Mouse (Mus musculus) liver, embryonic 15.5 days (tissue): ENCODE measurements at regions not wholly inside any gene's neighbourhood (a gene's known extent, or its start where the extent isn't known, plus 50 kb on each side); places are given as distances from the start of the nearest gene placed in this dataset.

Experiments
- ATAC-seq: fragments of 200-750 bp; cut with Nextera tagmentation; 2 replicates; pipeline ENCODE4 v1.8.0; 2017; ENCODE audit warnings: moderate number of reproducible peaks, mild to moderate bottlenecking, moderate library complexity; ENCODE audit not compliant: insufficient read depth
- H3K27ac ChIP-seq: fragments of 300-500 bp; sonication (generic); replicated peaks from 2 replicates; pipeline ENCODE4 v1.5.1; 2015; ENCODE audit warnings: mild to moderate bottlenecking, inconsistent platforms
- H3K27me3 ChIP-seq: fragments of 300-500 bp; sonication (generic); 2 replicates; pipeline ENCODE4 v1.6.1; 2015; ENCODE audit warnings: mild to moderate bottlenecking, inconsistent platforms
- H3K36me3 ChIP-seq: fragments of 300-500 bp; sonication (generic); replicated peaks from 2 replicates; pipeline ENCODE4 v1.6.1; 2015; ENCODE audit warnings: moderate library complexity, mild to moderate bottlenecking, inconsistent platforms
- H3K4me1 ChIP-seq: fragments of 300-500 bp; sonication (generic); replicated peaks from 2 replicates; pipeline ENCODE4 v1.6.1; 2015; ENCODE audit warnings: inconsistent platforms
- H3K4me2 ChIP-seq: fragments of 300-500 bp; sonication (generic); 2 replicates; pipeline ENCODE4 v1.6.1; 2015; ENCODE audit warnings: moderate library complexity, mild to moderate bottlenecking, inconsistent platforms
- H3K4me3 ChIP-seq: fragments of 300-500 bp; sonication (generic); replicated peaks from 2 replicates; pipeline ENCODE4 v1.5.1; 2015; ENCODE audit warnings: mild to moderate bottlenecking, inconsistent platforms
- H3K9ac ChIP-seq: fragments of 300-500 bp; sonication (generic); 2 replicates; pipeline ENCODE4 v1.6.1; 2015; ENCODE audit warnings: moderate library complexity, mild to moderate bottlenecking, inconsistent platforms
- H3K9me3 ChIP-seq: fragments of 300-500 bp; sonication (generic); replicated peaks from 2 replicates; pipeline ENCODE4 v1.6.1; 2016; ENCODE audit warnings: inconsistent platforms
- WGBS: fragments of 180-500 bp; shearing (Covaris S2); methylation state at CpG from one replicate; pipeline ENCODE4 v1.1.7; 2015; ENCODE audit warnings: mixed read lengths; ENCODE audit not compliant: insufficient replicate concordance; 5-methylcytosine and 5-hydroxymethylcytosine counted together

DNA sequence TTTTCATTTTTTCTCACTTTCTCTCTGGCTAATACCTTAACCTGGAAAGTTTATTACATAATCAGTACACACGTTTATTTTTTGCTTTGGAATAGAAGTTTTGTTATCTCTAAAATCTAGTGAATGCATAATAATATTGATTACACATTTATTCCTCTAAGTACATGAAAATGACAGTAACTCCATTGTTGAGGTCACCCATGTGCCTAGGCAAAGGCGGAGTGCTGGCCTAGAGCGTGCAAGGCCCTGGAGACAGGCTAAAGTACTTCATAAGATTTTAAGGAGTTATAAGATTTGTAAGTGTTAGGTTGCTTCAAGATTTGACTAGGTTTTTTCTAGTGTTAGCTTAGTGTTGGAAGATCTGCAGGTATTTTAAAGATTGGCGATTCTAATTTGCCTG is 1410.9 kb downstream of the Slc22a22 start:
- ATAC-seq, result no peak
- Histone ChIP-seq H3K27ac (no peak overlapping the region), H3K27me3 (no peaks in the 10 kb centered on the region), H3K9ac (no peak overlapping the region), H3K36me3 (no peaks in the 10 kb centered on the region), H3K4me2 (no peak overlapping the region), H3K9me3 (no peaks in the 10 kb centered on the region), H3K4me3 (no peak overlapping the region), H3K4me1 (no peaks in the 10 kb centered on the region)
- 59% methylated on average over 4 of the region's 4 CpGs for WGBS

DNA sequence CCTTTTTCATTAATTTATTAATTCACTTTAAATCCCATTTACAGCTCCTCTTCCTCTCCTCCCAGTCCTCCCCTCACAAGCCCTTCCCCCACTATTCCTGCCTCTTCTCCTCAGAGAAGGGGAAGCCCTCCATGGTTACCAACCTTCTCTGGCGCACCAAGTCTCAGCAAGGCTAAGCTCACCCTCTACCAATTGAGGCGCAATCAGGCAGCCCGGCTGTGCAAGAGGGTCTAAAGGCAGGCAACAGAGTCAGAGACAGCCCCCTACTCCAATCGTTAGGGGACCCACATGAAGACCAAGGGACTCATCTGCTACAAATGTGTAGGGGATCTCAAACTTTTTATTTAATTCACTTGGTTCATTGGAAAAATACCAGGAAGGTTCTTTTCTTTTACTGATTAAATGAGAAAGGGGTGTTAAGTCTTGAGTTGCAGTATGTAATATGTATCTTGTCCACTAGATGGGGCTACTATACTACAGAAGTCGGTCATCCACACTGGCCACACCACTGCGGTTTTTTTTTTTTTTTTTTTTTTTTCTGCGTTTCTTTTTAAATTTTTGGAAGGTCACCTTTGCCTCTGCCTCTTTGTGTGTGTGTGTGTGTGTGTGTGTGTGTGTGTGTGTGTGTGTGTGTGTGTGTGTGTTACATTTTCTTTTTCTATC is 1411.4 kb downstream of the Slc22a22 start:
- H3K9ac ChIP-seq, result no peak overlapping the region
- no peak overlapping the region for H3K27ac ChIP-seq
- WGBS, result 34% methylated on average over 7 of the region's 7 CpGs
- H3K4me2 ChIP-seq, result no peak overlapping the region
- H3K36me3 ChIP-seq, result no peaks in the 10 kb centered on the region
- H3K4me3 ChIP-seq, result no peak overlapping the region
- H3K9me3 ChIP-seq, result no peaks in the 10 kb centered on the region
- no peaks in the 10 kb centered on the region for H3K27me3 ChIP-seq
- H3K4me1 ChIP-seq, result no peaks in the 10 kb centered on the region
- no peak for ATAC-seq

DNA sequence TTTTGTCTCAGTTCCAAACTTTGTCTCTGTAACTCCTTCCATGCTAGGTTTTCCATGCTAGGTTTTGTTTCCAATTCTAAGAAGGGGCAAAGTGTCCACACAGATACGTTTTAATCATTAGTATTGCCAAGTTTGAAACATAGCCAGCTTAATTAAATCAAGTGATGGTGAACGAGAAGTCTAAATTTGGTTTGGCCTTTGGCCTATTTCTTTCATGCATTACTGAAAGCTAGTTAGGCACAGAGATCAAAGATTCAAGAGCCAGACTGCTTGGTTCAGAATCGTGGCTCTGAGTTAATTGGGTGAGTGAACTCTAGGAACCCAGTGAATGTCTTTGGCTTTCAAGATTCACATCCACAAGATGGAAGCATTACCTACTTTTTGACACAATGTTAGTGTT is 1414.8 kb downstream of the Slc22a22 start:
- H3K9ac ChIP-seq, result no peak overlapping the region
- H3K27me3 ChIP-seq, result no peaks in the 10 kb centered on the region
- no peak overlapping the region for H3K27ac ChIP-seq
- H3K4me1 ChIP-seq, result no peaks in the 10 kb centered on the region
- 60% methylated on average over 3 of the region's 3 CpGs for WGBS
- H3K9me3 ChIP-seq, result no peaks in the 10 kb centered on the region
- H3K4me3 ChIP-seq, result no peak overlapping the region
- H3K36me3 ChIP-seq, result no peaks in the 10 kb centered on the region
- no peak overlapping the region for H3K4me2 ChIP-seq
- no peak for ATAC-seq

DNA sequence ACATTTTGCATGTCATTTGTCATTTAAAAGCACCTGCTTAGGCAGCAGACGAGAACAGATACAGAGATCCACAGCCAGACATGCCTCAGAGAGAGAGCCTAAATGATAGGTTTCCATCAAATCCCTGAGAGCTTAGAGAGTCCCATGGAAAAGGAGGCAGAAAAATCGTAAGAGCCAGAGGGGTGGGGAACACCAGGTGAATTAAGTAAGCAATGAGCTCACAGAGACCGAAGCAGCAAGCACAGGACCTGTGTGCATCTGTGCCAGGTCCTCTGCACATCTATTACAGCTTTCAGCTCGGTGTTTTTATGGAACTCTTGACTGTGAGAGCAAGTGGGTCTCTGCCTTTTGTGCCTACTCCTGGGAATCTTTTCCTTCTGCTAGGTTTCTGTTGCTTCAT is 1416.1 kb downstream of the Slc22a22 start:
- no peak for ATAC-seq
- Histone ChIP-seq H3K4me3 (no peak overlapping the region), H3K9me3 (no peaks in the 10 kb centered on the region), H3K36me3 (no peaks in the 10 kb centered on the region), H3K27me3 (no peaks in the 10 kb centered on the region), H3K4me2 (no peak overlapping the region), H3K9ac (no peak overlapping the region), H3K27ac (no peak overlapping the region), H3K4me1 (no peaks in the 10 kb centered on the region)
- whole genome bisulfite sequencing, result 52% methylated on average over 4 of the region's 4 CpGs

DNA sequence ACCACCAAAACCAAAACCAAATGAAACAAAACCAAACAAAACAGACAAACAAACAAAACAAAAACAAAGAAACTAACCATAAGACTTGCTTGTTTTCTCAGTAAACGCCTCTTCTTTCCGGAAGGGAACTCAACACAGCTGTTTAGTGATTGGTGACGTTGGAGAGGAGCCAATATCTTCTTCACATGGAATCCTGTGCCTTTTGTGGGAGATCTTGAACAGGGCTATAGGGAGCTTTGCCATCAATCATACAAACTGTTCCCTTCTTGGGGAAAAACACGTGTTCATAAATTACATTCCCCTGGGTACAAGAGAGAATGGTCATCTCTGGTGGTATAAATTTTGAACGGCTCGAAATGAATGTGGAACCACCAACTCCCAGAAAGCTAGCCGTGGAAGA is 1426.7 kb downstream of the Slc22a22 start:
- Histone ChIP-seq H3K27ac (no peak overlapping the region), H3K9me3 (no peaks in the 10 kb centered on the region), H3K4me3 (no peak overlapping the region), H3K4me1 (no peaks in the 10 kb centered on the region), H3K36me3 (no peaks in the 10 kb centered on the region), H3K9ac (no peak overlapping the region), H3K4me2 (no peak overlapping the region), H3K27me3 (no peaks in the 10 kb centered on the region)
- WGBS, result 53% methylated on average over 7 of the region's 7 CpGs
- no peak for ATAC-seq

DNA sequence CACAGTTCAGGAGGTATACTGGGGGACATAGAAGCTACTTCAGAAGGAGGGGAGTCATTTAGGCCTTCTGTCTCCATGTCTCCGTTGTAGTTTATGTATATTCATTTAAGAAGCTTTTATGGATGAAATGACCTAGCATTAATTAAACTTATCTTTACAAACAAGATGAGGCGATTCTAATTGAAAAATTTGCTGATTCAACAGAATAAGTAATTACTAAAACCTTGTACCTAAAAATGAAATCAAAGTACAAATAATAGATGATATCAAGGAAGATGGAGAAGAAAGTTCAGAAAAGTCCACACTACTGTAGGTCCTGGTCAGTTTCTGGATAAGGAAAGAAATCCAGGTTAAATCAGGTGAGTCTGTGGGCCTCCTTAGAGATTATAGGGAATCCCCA is 1429.6 kb downstream of the Slc22a22 start:
- Histone ChIP-seq H3K9ac (no peak overlapping the region), H3K27ac (no peak overlapping the region), H3K9me3 (no peaks in the 10 kb centered on the region), H3K4me1 (no peaks in the 10 kb centered on the region), H3K36me3 (no peaks in the 10 kb centered on the region), H3K4me3 (no peak overlapping the region), H3K27me3 (no peaks in the 10 kb centered on the region), H3K4me2 (no peak overlapping the region)
- ATAC-seq, result no peak
- 61% methylated on average over 2 of the region's 2 CpGs for WGBS

DNA sequence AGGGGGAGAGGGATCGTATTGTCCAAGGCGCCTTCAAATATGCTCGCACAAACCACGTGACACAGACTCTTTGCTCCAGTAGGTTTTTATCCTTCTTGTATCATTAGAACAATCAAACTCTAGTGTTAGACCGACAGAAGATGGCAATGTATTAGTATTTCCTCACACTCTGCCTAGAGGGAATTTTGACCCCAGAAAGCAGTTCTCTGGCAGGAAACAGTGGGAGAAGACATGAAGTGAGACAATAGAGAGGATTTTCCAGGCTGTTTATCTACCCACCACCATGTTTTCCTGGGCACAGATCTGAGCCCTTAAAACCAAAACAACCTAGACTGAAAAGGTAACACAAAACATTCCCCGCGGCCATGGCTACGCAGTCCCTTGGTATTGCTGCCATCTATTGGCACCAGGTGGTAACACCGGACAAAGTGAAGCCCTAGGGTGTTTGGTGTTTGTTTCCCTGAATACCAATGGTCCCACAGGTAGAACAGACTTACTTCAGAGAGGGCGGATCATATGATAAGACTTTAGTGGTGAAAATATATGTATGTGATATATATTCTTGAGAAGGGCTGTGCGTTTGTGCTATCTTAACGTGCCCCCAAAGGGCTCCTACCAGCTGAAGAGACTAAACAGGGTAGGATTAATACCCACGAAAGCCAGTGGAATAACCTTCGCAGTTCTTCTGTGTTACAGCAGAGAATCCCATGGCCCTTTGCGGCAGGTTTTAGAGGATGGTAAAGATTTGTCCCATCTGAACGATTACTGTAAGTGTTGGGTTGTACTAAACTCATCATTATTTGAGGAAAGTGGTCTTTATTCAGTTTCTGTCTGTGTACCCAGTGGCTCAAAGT is 1430.5 kb downstream of the Slc22a22 start:
- Histone ChIP-seq H3K4me3 (0 out of 2 replicates have a peak overlapping the region, but pooled peaks have one; percentile 25), H3K9ac (no peak overlapping the region), H3K36me3 (no peaks in the 10 kb centered on the region), H3K4me1 (no peaks in the 10 kb centered on the region), H3K4me2 (peak overlapping the region; percentile 41; the same call in 1 of the 2 replicates), H3K9me3 (no peaks in the 10 kb centered on the region), H3K27ac (no peak overlapping the region), H3K27me3 (no peaks in the 10 kb centered on the region)
- WGBS, result 21% methylated on average over 16 of the region's 16 CpGs
- no peak for ATAC-seq

DNA sequence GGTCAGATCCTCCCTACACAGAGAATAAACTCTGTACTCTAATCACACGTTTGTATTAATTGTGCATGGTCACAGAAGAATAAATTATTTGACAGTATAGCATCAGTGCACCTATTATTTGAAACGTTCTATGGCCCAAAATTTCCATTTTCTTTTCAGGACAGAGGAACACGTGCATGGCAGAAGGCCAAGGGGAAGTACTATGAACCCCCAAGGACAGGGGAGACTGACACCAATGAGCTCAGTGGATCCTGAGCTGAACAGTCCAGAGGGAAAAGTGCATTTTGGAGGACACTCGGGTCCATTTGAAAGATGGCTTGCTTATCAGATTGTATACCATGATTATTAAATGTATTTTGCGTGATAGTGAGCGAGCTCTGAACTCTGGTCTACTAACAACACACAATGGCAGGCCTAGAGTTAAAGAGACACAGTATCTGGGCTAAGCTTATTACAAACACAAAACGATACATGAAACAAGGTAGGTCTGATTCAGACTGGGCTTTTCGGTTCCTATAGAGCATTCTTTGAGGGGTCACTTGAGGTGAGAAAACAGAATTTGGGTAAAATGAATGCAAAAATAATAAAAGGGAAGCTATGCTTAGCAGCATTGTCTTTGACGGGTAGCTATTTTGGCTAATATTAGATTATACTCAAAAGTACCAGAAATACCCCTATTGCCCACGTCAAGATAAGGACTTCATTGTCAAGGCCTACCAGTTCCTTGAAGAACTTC is 1431.7 kb downstream of the Slc22a22 start:
- no peak overlapping the region for H3K4me2 ChIP-seq
- no peaks in the 10 kb centered on the region for H3K4me1 ChIP-seq
- H3K36me3 ChIP-seq, result no peaks in the 10 kb centered on the region
- H3K4me3 ChIP-seq, result no peak overlapping the region
- H3K27me3 ChIP-seq, result no peaks in the 10 kb centered on the region
- ATAC-seq, result no peak
- no peak overlapping the region for H3K9ac ChIP-seq
- H3K27ac ChIP-seq, result no peak overlapping the region
- H3K9me3 ChIP-seq, result no peaks in the 10 kb centered on the region
- WGBS, result 53% methylated on average over 10 of the region's 10 CpGs

DNA sequence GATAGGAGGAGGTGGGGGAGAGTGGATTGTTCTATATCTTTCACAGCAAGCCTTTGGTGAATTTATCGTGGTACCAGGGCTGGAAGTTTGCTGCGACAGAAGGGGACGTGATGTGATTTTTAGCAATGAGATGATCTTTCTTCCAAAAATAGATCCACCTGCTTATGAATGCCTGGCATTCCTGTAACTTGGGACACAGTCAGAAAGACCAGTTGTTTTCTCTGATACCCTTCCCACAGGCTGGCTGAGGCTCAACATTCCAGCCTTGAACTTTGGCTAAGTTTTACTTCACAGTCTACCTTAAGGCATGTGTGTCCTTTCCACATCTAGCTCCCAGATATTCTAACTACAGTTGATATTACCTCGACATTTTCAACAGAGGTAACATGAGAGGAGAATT is 1434.1 kb downstream of the Slc22a22 start:
- Histone ChIP-seq H3K9me3 (no peaks in the 10 kb centered on the region), H3K4me3 (no peak overlapping the region), H3K27ac (no peak overlapping the region), H3K4me1 (no peaks in the 10 kb centered on the region), H3K4me2 (no peak overlapping the region), H3K27me3 (no peaks in the 10 kb centered on the region), H3K36me3 (no peaks in the 10 kb centered on the region), H3K9ac (no peak overlapping the region)
- 55% methylated on average over 4 of the region's 4 CpGs for WGBS
- no peak for ATAC-seq

DNA sequence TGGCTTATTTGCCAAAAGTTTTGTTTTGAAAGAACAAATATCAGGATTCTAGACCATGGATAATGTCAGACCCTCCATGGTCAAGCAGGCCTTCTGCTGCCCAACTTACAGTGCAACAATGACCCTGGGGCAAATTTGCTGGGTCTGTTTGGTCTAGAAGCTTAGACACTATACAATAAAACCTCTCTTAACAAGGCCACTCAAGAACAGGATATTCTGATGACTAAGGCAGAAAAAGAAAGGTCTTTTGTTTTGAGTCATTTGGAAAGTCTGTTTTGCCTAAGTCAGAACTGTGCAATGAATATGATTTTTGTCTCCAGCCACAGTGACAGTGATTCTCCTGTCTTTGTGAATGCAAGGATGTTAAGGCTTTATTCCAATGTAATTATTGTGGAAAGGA is 1435.0 kb downstream of the Slc22a22 start:
- no peaks in the 10 kb centered on the region for H3K4me1 ChIP-seq
- H3K36me3 ChIP-seq, result no peaks in the 10 kb centered on the region
- no peaks in the 10 kb centered on the region for H3K27me3 ChIP-seq
- no peak overlapping the region for H3K4me2 ChIP-seq
- no peaks in the 10 kb centered on the region for H3K9me3 ChIP-seq
- H3K4me3 ChIP-seq, result no peak overlapping the region
- ATAC-seq, result no peak
- no peak overlapping the region for H3K9ac ChIP-seq
- H3K27ac ChIP-seq, result no peak overlapping the region

DNA sequence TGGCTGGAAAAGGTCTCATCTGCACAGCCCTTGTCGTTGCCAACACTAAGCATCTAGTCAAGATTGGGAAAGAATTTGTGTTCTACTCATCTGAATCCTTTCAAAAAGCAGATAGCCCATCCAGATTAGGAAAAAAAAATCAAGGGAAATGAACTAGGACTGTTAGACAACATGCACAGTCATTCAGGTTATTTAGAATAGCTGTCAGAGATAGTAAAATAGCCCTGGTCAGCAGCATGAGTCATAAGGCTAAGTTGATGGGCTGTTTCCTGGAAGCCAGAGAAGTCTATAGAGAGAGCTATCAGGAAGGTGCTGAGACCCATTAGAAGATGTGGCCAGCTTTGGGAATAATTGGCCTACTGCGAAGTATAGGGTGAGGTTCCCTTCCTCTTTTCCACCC is 1447.4 kb downstream of the Slc22a22 start:
- Histone ChIP-seq H3K36me3 (no peaks in the 10 kb centered on the region), H3K9me3 (no peaks in the 10 kb centered on the region), H3K27ac (no peak overlapping the region), H3K4me3 (no peak overlapping the region), H3K27me3 (no peaks in the 10 kb centered on the region), H3K9ac (no peak overlapping the region), H3K4me1 (no peaks in the 10 kb centered on the region), H3K4me2 (no peak overlapping the region)
- ATAC-seq, result no peak
- 37% methylated on average over 2 of the region's 2 CpGs for WGBS
